Mouse (Mus musculus): ENCODE results near the gene Aff4. TPM values are rescaled to one million over a fixed set of nuclear protein-coding genes. Genes with fewer than 3 reads are reported as not detected.
A peak's percentile ranks its signal among the peaks of the same experiment; 100 is the strongest.
"Not testable (repeated sequence)": the region's sequence is repeated elsewhere in the genome, so short reads cannot be mapped to it uniquely, and the experiment has no call there.

Aff4 gene
- 856 and 1,023 TPM in 2 replicates for polyA plus RNA-seq (2012; ENCODE audit: insufficient read depth, insufficient read length, low replicate concordance, missing spikeins)

- under 1% methylated on average over 123 of the region's 127 CpGs for WGBS
- H3K27ac ChIP-seq (ENCODE audit: insufficient read depth, low read depth, low read length) = peak within 1 kb of the TSS; percentile 99
- no peaks in the 10 kb centered on the region for H3K4me1 ChIP-seq (ENCODE audit: control insufficient read depth, insufficient read depth, low read length)
- TF ChIP-seq CTCF (IDR thresholded peaks at IDR 0.05; ENCODE audit: insufficient read depth, low read depth, low read length) (0 out of 2 replicates have a peak, but pooled peaks have one; percentile 14), POLR2A (IDR thresholded peaks at IDR 0.05; ENCODE audit: insufficient read depth, low read depth, low read length) (peak; percentile 93)
- peak within 1 kb of the TSS; percentile 99 for H3K4me3 ChIP-seq (ENCODE audit: insufficient read depth, low read depth, low read length)
These were observed at the start of gene Aff4 for GRCm38 (mm10) chr11:53350291-53351223. Gene Aff4, plus strand, starts transcription at chr11:53350833.

DNA sequence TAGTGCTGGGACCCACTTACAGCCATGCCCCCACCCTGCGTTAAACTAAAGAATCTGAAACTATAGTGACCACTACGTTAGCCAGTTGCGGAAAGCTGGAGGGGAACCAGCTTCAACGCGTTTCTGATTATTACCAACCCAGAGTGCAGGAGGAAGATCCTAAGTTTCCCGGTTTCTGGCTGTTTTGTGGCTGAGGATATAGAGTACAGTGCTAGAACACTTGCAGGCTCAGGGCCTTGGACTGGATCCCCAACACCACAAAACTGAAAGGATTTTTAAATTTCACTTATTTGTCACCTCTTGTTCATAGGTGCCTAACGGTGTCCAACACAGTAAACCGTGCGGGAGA, 49.5 kb upstream of the Aff4 start:
- TF ChIP-seq CTCF (IDR thresholded peaks at IDR 0.05; ENCODE audit: insufficient read depth, low read depth, low read length) = no peak
- no peak for TF ChIP-seq POLR2A (IDR thresholded peaks at IDR 0.05; ENCODE audit: insufficient read depth, low read depth, low read length)
- H3K27ac ChIP-seq (ENCODE audit: insufficient read depth, low read depth, low read length) = peak overlapping the region; percentile 100
- 49% methylated on average over 9 of the region's 9 CpGs for WGBS

GRCm38 (mm10) chr11:53304044-53304840, 46.4 kb upstream of the Aff4 start:
- WGBS = 86% methylated on average over 14 of the region's 14 CpGs
- Histone ChIP-seq H3K27ac (ENCODE audit: insufficient read depth, low read depth, low read length) (no peak overlapping the region), H3K4me3 (ENCODE audit: insufficient read depth, low read depth, low read length) (no peak overlapping the region), H3K4me1 (ENCODE audit: control insufficient read depth, insufficient read depth, low read length) (peaks cover 4% of the 10 kb centered on the region)
- TF ChIP-seq POLR2A (IDR thresholded peaks at IDR 0.05; ENCODE audit: insufficient read depth, low read depth, low read length) = no peak
- no peak for TF ChIP-seq CTCF (IDR thresholded peaks at IDR 0.05; ENCODE audit: insufficient read depth, low read depth, low read length)

More for the DNA sequence above, 49.5 kb upstream of the Aff4 start:
- Histone ChIP-seq H3K4me3 (ENCODE audit: insufficient read depth, low read depth, low read length) (peak overlapping the region; percentile 41), H3K4me1 (ENCODE audit: control insufficient read depth, insufficient read depth, low read length) (peaks cover 13% of the 10 kb centered on the region)

GRCm38 (mm10) chr11:53306965-53307364, 43.7 kb upstream of the Aff4 start:
- H3K27ac ChIP-seq (ENCODE audit: insufficient read depth, low read depth, low read length) = no peak overlapping the region
- TF ChIP-seq CTCF (IDR thresholded peaks at IDR 0.05; ENCODE audit: insufficient read depth, low read depth, low read length) = no peak
- no peak for TF ChIP-seq POLR2A (IDR thresholded peaks at IDR 0.05; ENCODE audit: insufficient read depth, low read depth, low read length)
- no peak overlapping the region for H3K4me3 ChIP-seq (ENCODE audit: insufficient read depth, low read depth, low read length)
- 84% methylated on average over 2 of the region's 2 CpGs for WGBS
- no peaks in the 10 kb centered on the region; the same call in 1 of the 2 replicates for H3K4me1 ChIP-seq (ENCODE audit: control insufficient read depth, insufficient read depth, low read length)

- no peak overlapping the region for H3K4me3 ChIP-seq (ENCODE audit: insufficient read depth, low read depth, low read length)
- 61% methylated on average over 10 of the region's 10 CpGs for WGBS
- H3K27ac ChIP-seq (ENCODE audit: insufficient read depth, low read depth, low read length) = peak overlapping the region; percentile 56; the same call in 1 of the 2 replicates
- no peaks in the 10 kb centered on the region; the same call in 1 of the 2 replicates for H3K4me1 ChIP-seq (ENCODE audit: control insufficient read depth, insufficient read depth, low read length)
- TF ChIP-seq CTCF (IDR thresholded peaks at IDR 0.05; ENCODE audit: insufficient read depth, low read depth, low read length) (no peak), POLR2A (IDR thresholded peaks at IDR 0.05; ENCODE audit: insufficient read depth, low read depth, low read length) (no peak)
These were observed 43.0 kb upstream of the Aff4 start for GRCm38 (mm10) chr11:53307558-53308065.

DNA sequence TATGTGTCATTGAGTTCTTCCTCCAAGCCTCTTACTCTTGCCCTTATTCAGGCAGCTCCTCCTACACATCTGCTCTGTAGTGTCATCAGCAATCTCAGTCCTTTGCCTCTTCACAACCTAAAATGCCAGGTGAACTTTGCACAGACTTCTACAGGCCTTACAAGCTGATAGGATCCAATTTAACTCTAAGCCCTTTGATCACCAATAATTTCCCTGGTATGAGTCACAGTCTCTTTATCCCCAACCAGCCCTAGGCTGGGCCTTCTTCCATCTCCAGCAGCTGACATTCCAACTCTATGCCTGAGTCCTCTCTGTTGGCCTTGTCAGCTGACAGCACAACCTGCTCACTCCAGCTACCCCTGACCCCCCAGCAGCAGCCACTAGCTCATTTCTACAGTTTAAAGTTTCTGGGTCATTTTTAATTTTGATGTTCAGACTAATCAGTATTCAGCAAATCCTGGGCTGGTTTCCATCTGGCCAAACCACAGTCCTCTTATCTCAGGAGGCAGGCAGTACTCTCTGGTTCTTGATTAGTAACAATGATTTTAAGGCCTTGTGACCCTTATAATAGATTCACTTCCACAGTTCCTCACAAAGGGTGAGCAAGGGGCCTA, 42.3 kb upstream of the Aff4 start:
- no peak overlapping the region for H3K4me3 ChIP-seq (ENCODE audit: insufficient read depth, low read depth, low read length)
- H3K4me1 ChIP-seq (ENCODE audit: control insufficient read depth, insufficient read depth, low read length) = no peaks in the 10 kb centered on the region; the same call in 1 of the 2 replicates
- H3K27ac ChIP-seq (ENCODE audit: insufficient read depth, low read depth, low read length) = peak overlapping the region; percentile 56
- TF ChIP-seq POLR2A (IDR thresholded peaks at IDR 0.05; ENCODE audit: insufficient read depth, low read depth, low read length) = no peak
- no peak for TF ChIP-seq CTCF (IDR thresholded peaks at IDR 0.05; ENCODE audit: insufficient read depth, low read depth, low read length)

GRCm38 (mm10) chr11:53308884-53309310, 41.7 kb upstream of the Aff4 start:
- WGBS = 24% methylated on average over 2 of the region's 2 CpGs
- peak overlapping the region; percentile 56 for H3K27ac ChIP-seq (ENCODE audit: insufficient read depth, low read depth, low read length)
- H3K4me1 ChIP-seq (ENCODE audit: control insufficient read depth, insufficient read depth, low read length) = no peaks in the 10 kb centered on the region; the same call in 1 of the 2 replicates
- no peak overlapping the region for H3K4me3 ChIP-seq (ENCODE audit: insufficient read depth, low read depth, low read length)
- no peak for TF ChIP-seq POLR2A (IDR thresholded peaks at IDR 0.05; ENCODE audit: insufficient read depth, low read depth, low read length)
- TF ChIP-seq CTCF (IDR thresholded peaks at IDR 0.05; ENCODE audit: insufficient read depth, low read depth, low read length) = no peak

DNA sequence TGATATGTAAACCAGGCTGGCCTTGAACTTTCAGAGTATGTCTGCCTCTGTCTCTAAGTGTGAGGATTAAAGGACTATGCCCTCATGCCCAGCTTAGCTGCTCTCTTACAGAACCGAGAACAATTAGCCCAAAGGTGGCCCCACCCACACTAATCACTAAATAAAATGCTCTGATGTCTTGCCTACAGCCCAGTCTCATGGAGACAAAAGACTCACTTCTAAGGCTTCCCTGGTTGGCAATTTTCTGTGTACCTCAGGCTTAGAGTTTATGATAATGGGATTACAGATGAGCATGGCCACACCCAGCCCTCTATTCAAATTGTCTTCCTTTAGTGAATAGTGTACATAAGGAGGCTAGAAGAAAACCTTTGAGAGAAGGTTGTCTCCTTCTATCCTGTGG, 39.2 kb upstream of the Aff4 start:
- no peak overlapping the region for H3K27ac ChIP-seq (ENCODE audit: insufficient read depth, low read depth, low read length)
- WGBS = 39% methylated on average over 1 of the region's 1 CpGs
- no peak overlapping the region for H3K4me3 ChIP-seq (ENCODE audit: insufficient read depth, low read depth, low read length)
- TF ChIP-seq CTCF (IDR thresholded peaks at IDR 0.05; ENCODE audit: insufficient read depth, low read depth, low read length) (no peak), POLR2A (IDR thresholded peaks at IDR 0.05; ENCODE audit: insufficient read depth, low read depth, low read length) (no peak)
- no peaks in the 10 kb centered on the region; the same call in 1 of the 2 replicates for H3K4me1 ChIP-seq (ENCODE audit: control insufficient read depth, insufficient read depth, low read length)

DNA sequence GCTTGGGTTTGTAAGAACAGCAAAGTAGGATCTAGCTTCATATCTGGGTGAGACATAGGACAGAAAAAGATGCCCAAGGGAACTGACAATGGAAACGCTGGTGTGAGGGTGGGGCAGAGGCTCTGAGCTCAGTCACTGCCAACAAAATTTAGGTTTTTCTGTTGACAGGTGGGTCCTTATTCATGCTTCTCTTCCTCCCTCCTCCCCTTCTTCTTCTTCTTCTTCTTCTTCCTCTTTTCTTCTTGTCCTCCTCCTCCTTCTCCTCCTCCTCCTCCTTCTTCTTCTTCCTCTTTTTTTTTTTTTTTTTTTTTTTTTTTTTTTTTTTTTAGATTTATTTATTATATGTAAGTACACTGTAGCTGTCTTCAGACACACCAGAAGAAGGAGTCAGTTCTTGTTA, 37.8 kb upstream of the Aff4 start:
- WGBS = 79% methylated on average over 1 of the region's 1 CpGs
- H3K4me3 ChIP-seq (ENCODE audit: insufficient read depth, low read depth, low read length); H3K4me1 ChIP-seq (ENCODE audit: control insufficient read depth, insufficient read depth, low read length); H3K27ac ChIP-seq (ENCODE audit: insufficient read depth, low read depth, low read length): not testable (repeated sequence)

All from olfactory bulb, adult 2 months (tissue).